In the genomic region with DNA sequence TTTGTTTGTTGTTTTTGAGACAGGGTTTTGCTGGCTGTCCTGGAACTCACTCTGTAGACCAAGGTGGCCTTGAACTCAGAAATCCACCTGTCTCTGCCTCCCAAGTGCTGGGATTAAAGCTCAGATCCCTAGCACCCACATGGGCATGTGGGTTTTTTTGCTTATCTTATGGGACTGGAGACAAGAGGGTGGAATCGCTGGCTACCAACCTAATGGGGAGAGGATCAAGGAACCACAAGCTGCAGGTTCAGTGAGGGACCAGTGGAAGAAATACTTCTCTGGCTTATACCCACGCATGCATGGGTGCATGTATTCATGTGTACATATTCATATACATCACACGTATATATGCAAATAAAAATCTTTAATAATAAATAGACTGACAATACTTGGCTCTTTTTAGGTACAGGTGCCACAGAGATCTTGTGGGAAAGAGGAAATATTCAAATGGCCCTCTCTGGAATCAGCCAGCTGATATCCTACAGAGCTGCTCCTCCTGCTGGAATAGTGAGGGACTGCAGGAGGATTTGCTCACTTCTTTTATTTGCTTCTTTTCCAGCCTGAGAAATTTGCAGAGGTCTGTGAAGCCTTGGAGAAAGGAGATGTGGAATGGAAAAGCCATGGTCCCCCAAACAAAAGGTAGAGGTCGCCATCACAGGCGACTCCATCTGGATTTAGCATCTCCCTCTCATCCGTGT, we compare ENCODE assay signal across 8 mouse cellular contexts. TPM values are rescaled to one million over a fixed set of nuclear protein-coding genes. Genes with fewer than 3 reads are reported as not detected.
DNase-seq lines count a peak whose midpoint lies in the region; ATAC-seq and TF ChIP-seq lines count a peak whose summit lies in the region.

No protein-coding gene starts in this region.

- H3K4me3 ChIP-seq in liver, embryonic 12.5 days, result no peak overlapping the region
- H3K4me3 ChIP-seq in gastrocnemius, adult 2 months, result no peak overlapping the region

- no peak for ATAC-seq in liver, embryonic 12.5 days

- no peak overlapping the region for H3K4me2 ChIP-seq in liver, embryonic 12.5 days

- H3K27ac ChIP-seq in liver, embryonic 12.5 days, result no peak overlapping the region
- H3K27ac ChIP-seq in gastrocnemius, adult 2 months, result no peak overlapping the region

- 58% methylated on average over 6 of the region's 6 CpGs for WGBS in liver, embryonic 12.5 days (ENCODE audit: insufficient replicate concordance)

- peak; percentile 85 for TF ChIP-seq CTCF in gastrocnemius, adult 2 months (IDR thresholded peaks at IDR 0.05)

- intact Hi-C loops in gastrocnemius, adult 2 months (cut with DNase I), result loop anchor here (5.0 kb wide), 1 partner anchor 465 kb away; no protein-coding TSS in a partner anchor
- intact Hi-C loops in left cerebral cortex, postnatal 10 days (cut with DNase I), result no loop called here

- H3K36me3 ChIP-seq in liver, embryonic 12.5 days, result peaks cover 83% of the 10 kb centered on the region

- H3K9me3 ChIP-seq in liver, embryonic 12.5 days (replicated peaks), result no peaks in the 10 kb centered on the region

- no peaks in the 10 kb centered on the region for H3K4me1 ChIP-seq in liver, embryonic 12.5 days

- no peak overlapping the region for H3K9ac ChIP-seq in liver, embryonic 12.5 days

- DNase-seq in liver (peak; percentile 55), MN1 (ENCODE audit: low spot score) (peak; percentile 72)
- DNase-seq in c-Kit-positive CD71-positive TER-119-positive erythroid progenitor cells, embryonic 14.5 days (ENCODE audit: low spot score), result peak; percentile 43
- peak; percentile 56 for DNase-seq in gastrocnemius, adult 2 months
- DNase-seq in left cerebral cortex, postnatal 10 days (ENCODE audit: extremely low spot score in 1 of 2, low spot score in 2 of 2), result peak; percentile 36 to 57
- DNase-seq in natural killer cell, adult 2 months (ENCODE audit: low spot score in 2 of 2), result peak; percentile 14 to 29
- no peak for DNase-seq in yolk sac, embryonic 10.5 days (ENCODE audit: low spot score)

- H3K27me3 ChIP-seq in liver, embryonic 12.5 days (replicated peaks), result no peaks in the 10 kb centered on the region

RNA-seq across cellular contexts. Expression of a gene that starts 20.3 kb away (rescaled TPM):
- polyA plus RNA-seq in liver, embryonic 12.5 days (2016; fragmentation: Nextera tagmentation; extraction: Ambion mirVana), result 7.2 and 8.2 TPM in 2 replicates
- total RNA-seq in gastrocnemius, adult 2 months (2021), result 10 to 100 TPM; 23.0 to 27.4 TPM
- 10 to 100 TPM; 36.7 to 38.1 TPM for total RNA-seq in left cerebral cortex, postnatal 10 days (2021)

RNA-seq across cellular contexts. Expression of a gene that starts 20.5 kb away (rescaled TPM):
- 100 and 102 TPM in 2 replicates for polyA plus RNA-seq in liver, embryonic 12.5 days (2016; fragmentation: Nextera tagmentation; extraction: Ambion mirVana)
- total RNA-seq in gastrocnemius, adult 2 months (2021), result 10 to 100 TPM in 1 of 2 experiments, 1 to 10 TPM in 1; 8.0 to 15.0 TPM
- 10 to 100 TPM; 66.4 to 75.8 TPM for total RNA-seq in left cerebral cortex, postnatal 10 days (2021)

RNA-seq across cellular contexts. Expression of a gene that starts 41.4 kb away (rescaled TPM):
- 5.5 and 6.3 TPM in 2 replicates for polyA plus RNA-seq in liver, embryonic 12.5 days (2016; fragmentation: Nextera tagmentation; extraction: Ambion mirVana)
- 1 to 10 TPM; 2.5 to 4.6 TPM for total RNA-seq in gastrocnemius, adult 2 months (2021)
- total RNA-seq in left cerebral cortex, postnatal 10 days (2021), result 10 to 100 TPM; 22.2 to 23.9 TPM

RNA-seq across cellular contexts. Expression of a gene that starts 44.7 kb away (rescaled TPM):
- polyA plus RNA-seq in liver, embryonic 12.5 days (2016; fragmentation: Nextera tagmentation; extraction: Ambion mirVana), result 78.1 and 79.9 TPM in 2 replicates
- total RNA-seq in gastrocnemius, adult 2 months (2021), result 100 to 1,000 TPM in 1 of 2 experiments, 10 to 100 TPM in 1; 97.5 to 101 TPM
- 100 to 1,000 TPM; 129 to 132 TPM for total RNA-seq in left cerebral cortex, postnatal 10 days (2021)

Comparison
In these comparisons a context has a peak if more than half of its experiments do, and no peak if none do; other contexts are left out.
1. RNA of a gene that starts 20.5 kb away (total RNA-seq): 66.4 to 75.8 TPM in left cerebral cortex, postnatal 10 days; 8.0 to 15.0 TPM in gastrocnemius, adult 2 months; every median in the first group is over 4 times any median in the second.
2. RNA of a gene that starts 41.4 kb away (total RNA-seq): 22.2 to 23.9 TPM in left cerebral cortex, postnatal 10 days; 2.5 to 4.6 TPM in gastrocnemius, adult 2 months; every median in the first group is over 4 times any median in the second.